Mouse (Mus musculus) intestine, embryonic 15.5 days (tissue): Measurements from ENCODE around the gene Slc9a8. TPM values are rescaled to one million over a fixed set of nuclear protein-coding genes. Genes with fewer than 3 reads are reported as not detected.

Source experiments
- ATAC-seq: fragments of 200-750 bp; cut with Nextera tagmentation; 2 replicates; pipeline ENCODE4 v1.8.0; 2017; ENCODE audit warnings: moderate TSS enrichment, moderate library complexity
- H3K27ac ChIP-seq: fragments of 300-500 bp; sonication (generic); 2 replicates; pipeline ENCODE4 v1.5.1; 2015; ENCODE audit warnings: mild to moderate bottlenecking, inconsistent platforms
- H3K27me3 ChIP-seq: fragments of 300-500 bp; sonication (generic); replicated peaks from 2 replicates; pipeline ENCODE4 v1.6.1; 2015; ENCODE audit warnings: inconsistent platforms
- H3K36me3 ChIP-seq: fragments of 300-500 bp; sonication (generic); 2 replicates; pipeline ENCODE4 v1.6.1; 2015; ENCODE audit warnings: inconsistent platforms
- H3K4me1 ChIP-seq: fragments of 300-500 bp; sonication (generic); replicated peaks from 2 replicates; pipeline ENCODE4 v1.6.1; 2015; ENCODE audit warnings: inconsistent platforms
- H3K4me2 ChIP-seq: fragments of 300-500 bp; sonication (generic); replicated peaks from 2 replicates; pipeline ENCODE4 v1.6.1; 2015; ENCODE audit warnings: mild to moderate bottlenecking, inconsistent platforms
- H3K4me3 ChIP-seq: fragments of 300-500 bp; sonication (generic); replicated peaks from 2 replicates; pipeline ENCODE4 v1.5.1; 2015; ENCODE audit warnings: inconsistent platforms
- H3K9ac ChIP-seq: fragments of 300-500 bp; sonication (generic); 2 replicates; pipeline ENCODE4 v1.6.1; 2015; ENCODE audit warnings: inconsistent platforms
- H3K9me3 ChIP-seq: fragments of 300-500 bp; sonication (generic); 2 replicates; pipeline ENCODE4 v1.6.1; 2016; ENCODE audit warnings: inconsistent platforms
- WGBS: fragments of 180-500 bp; shearing (Covaris S2); methylation state at CpG from one replicate; pipeline ENCODE4 v1.1.7; 2015; 5-methylcytosine and 5-hydroxymethylcytosine counted together
- polyA plus RNA-seq: library from polyadenylated mRNA; unstranded; fragments of >200 nt; fragmentation: Nextera tagmentation; extraction: Ambion mirVana; gene quantifications from 2 replicates; pipeline ENCODE4 v1.2.1, GENCODE M21; 2015

Gene Slc9a8
- polyA plus RNA-seq, 1 experiment from 2014 or later = 19.9 TPM

- 51% methylated on average over 2 of the region's 2 CpGs for WGBS
- Histone ChIP-seq H3K27me3 (no peaks in the 10 kb centered on the region), H3K4me1 (peaks cover 15% of the 10 kb centered on the region)
These were observed 56.6 kb downstream of the Slc9a8 start for GRCm38 (mm10) chr2:167478128-167478527.

DNA sequence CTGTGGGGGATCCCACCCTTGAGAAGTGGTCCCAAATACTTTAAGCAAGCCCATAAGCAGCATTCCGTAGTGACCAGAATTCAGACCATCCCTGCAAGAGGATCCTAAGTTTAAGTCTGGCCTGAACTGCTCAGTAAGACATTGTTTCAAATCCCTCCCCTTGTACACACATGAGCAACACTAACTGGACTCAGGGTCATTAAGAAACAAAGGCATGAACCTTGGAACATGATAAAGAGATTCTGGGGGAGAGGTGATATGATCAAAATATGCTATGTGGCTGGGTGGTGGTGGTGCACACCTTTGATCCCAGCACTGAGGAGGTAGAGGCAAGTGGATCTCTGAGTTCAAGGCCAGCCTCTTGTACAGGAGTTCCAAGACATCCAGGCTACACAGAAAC, 58.0 kb downstream of the Slc9a8 start:
- Histone ChIP-seq H3K9me3 (no peaks in the 10 kb centered on the region), H3K27ac (no peak overlapping the region), H3K36me3 (peaks cover 19% of the 10 kb centered on the region), H3K4me2 (no peak overlapping the region), H3K9ac (no peak overlapping the region), H3K4me1 (peaks cover 15% of the 10 kb centered on the region), H3K4me3 (no peak overlapping the region), H3K27me3 (no peaks in the 10 kb centered on the region)
- ATAC-seq = peak; percentile 41
- 90% methylated on average over 1 of the region's 1 CpGs for whole genome bisulfite sequencing

More at GRCm38 (mm10) chr2:167478128-167478527, 56.6 kb downstream of the Slc9a8 start:
- Histone ChIP-seq H3K36me3 (peaks cover 21% of the 10 kb centered on the region), H3K4me3 (no peak overlapping the region), H3K27ac (no peak overlapping the region), H3K9ac (no peak overlapping the region), H3K9me3 (no peaks in the 10 kb centered on the region), H3K4me2 (no peak overlapping the region)
- no peak for ATAC-seq

GRCm38 (mm10) chr2:167482681-167483080, 61.2 kb downstream of the Slc9a8 start:
- 92% methylated on average over 4 of the region's 4 CpGs for WGBS

GRCm38 (mm10) chr2:167483081-167483826, 61.7 kb downstream of the Slc9a8 start:
- Histone ChIP-seq H3K4me3 (no peak overlapping the region), H3K36me3 (peaks cover 21% of the 10 kb centered on the region), H3K9ac (0 out of 2 replicates have a peak overlapping the region, but pooled peaks have one; percentile 3), H3K4me1 (peaks cover 13% of the 10 kb centered on the region), H3K4me2 (no peak overlapping the region), H3K27ac (no peak overlapping the region), H3K9me3 (no peaks in the 10 kb centered on the region), H3K27me3 (no peaks in the 10 kb centered on the region)
- no peak for ATAC-seq
- WGBS = 93% methylated on average over 27 of the region's 27 CpGs

More at GRCm38 (mm10) chr2:167482681-167483080, 61.2 kb downstream of the Slc9a8 start:
- no peak overlapping the region for H3K27ac ChIP-seq
- 0 out of 2 replicates have a peak overlapping the region, but pooled peaks have one; percentile 3 for H3K9ac ChIP-seq
- H3K4me2 ChIP-seq = no peak overlapping the region
- H3K4me1 ChIP-seq = peaks cover 13% of the 10 kb centered on the region
- no peaks in the 10 kb centered on the region for H3K9me3 ChIP-seq
- no peaks in the 10 kb centered on the region for H3K27me3 ChIP-seq
- peaks cover 21% of the 10 kb centered on the region for H3K36me3 ChIP-seq
- no peak overlapping the region for H3K4me3 ChIP-seq
- no peak for ATAC-seq

DNA sequence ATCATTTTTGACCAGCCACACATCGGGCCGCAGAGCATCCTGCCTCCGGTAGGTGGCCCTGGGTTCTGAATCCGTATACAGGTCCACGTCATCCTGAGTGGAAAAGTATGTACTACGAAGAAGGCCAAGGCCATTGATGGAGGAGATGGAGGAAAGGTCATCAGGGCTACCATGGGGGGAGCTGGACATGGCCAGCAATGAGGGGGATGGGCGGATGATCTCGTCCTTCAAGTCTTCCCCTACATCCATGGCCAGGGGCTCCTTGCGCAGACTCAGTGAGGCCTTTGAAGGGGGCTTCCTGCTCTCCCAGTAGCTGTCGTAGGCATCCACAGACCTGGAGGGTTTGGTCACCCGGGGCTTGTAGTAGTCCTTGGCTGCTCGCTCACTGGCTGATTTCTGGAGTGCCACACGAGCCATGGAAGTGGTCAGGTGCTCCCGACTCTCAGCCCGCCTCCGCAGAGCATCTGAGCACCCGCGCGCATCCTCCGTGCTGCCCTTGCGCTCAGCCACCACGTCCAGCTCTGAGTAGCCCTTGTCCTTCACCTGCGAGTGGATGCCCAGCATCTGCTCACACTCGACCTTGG, 62.4 kb downstream of the Slc9a8 start:
- Histone ChIP-seq H3K9ac (no peak overlapping the region), H3K27ac (no peak overlapping the region), H3K4me2 (no peak overlapping the region), H3K9me3 (no peaks in the 10 kb centered on the region), H3K36me3 (peaks cover 21% of the 10 kb centered on the region), H3K27me3 (no peaks in the 10 kb centered on the region), H3K4me3 (no peak overlapping the region), H3K4me1 (peaks cover 19% of the 10 kb centered on the region)
- WGBS = 93% methylated on average over 24 of the region's 24 CpGs
- no peak for ATAC-seq

GRCm38 (mm10) chr2:167484932-167485331, 63.4 kb downstream of the Slc9a8 start:
- H3K4me2 ChIP-seq = no peak overlapping the region
- no peaks in the 10 kb centered on the region for H3K9me3 ChIP-seq
- ATAC-seq = no peak
- H3K4me1 ChIP-seq = peaks cover 16% of the 10 kb centered on the region
- H3K27ac ChIP-seq = no peak overlapping the region
- H3K4me3 ChIP-seq = no peak overlapping the region
- no peak overlapping the region for H3K9ac ChIP-seq
- 90% methylated on average over 11 of the region's 11 CpGs for WGBS
- no peaks in the 10 kb centered on the region for H3K27me3 ChIP-seq
- H3K36me3 ChIP-seq = peaks cover 21% of the 10 kb centered on the region

- Histone ChIP-seq H3K27ac (no peak overlapping the region; the same call in 1 of the 2 replicates), H3K27me3 (no peaks in the 10 kb centered on the region), H3K9ac (no peak overlapping the region), H3K4me2 (no peak overlapping the region; the same call in 1 of the 2 replicates), H3K9me3 (no peaks in the 10 kb centered on the region), H3K36me3 (peaks cover 21% of the 10 kb centered on the region), H3K4me1 (peaks cover 17% of the 10 kb centered on the region), H3K4me3 (no peak overlapping the region)
- ATAC-seq = peak; percentile 57
- 82% methylated on average over 7 of the region's 7 CpGs for WGBS
These were observed 64.2 kb downstream of the Slc9a8 start for GRCm38 (mm10) chr2:167485501-167486377.

- no peak overlapping the region for H3K27ac ChIP-seq
- no peak for ATAC-seq
These were observed 65.1 kb downstream of the Slc9a8 start for GRCm38 (mm10) chr2:167486573-167486972.

GRCm38 (mm10) chr2:167487551-167487950, 66.0 kb downstream of the Slc9a8 start:
- Histone ChIP-seq H3K27me3 (no peaks in the 10 kb centered on the region), H3K4me3 (no peak overlapping the region), H3K4me1 (peaks cover 30% of the 10 kb centered on the region), H3K36me3 (peaks cover 21% of the 10 kb centered on the region), H3K9me3 (no peaks in the 10 kb centered on the region), H3K9ac (no peak overlapping the region), H3K4me2 (no peak overlapping the region), H3K27ac (no peak overlapping the region)
- 87% methylated on average over 6 of the region's 6 CpGs for WGBS
- ATAC-seq = no peak

More at GRCm38 (mm10) chr2:167486573-167486972, 65.1 kb downstream of the Slc9a8 start:
- H3K9me3 ChIP-seq = no peaks in the 10 kb centered on the region
- no peak overlapping the region for H3K4me3 ChIP-seq
- H3K4me2 ChIP-seq = no peak overlapping the region
- peaks cover 21% of the 10 kb centered on the region for H3K36me3 ChIP-seq
- peaks cover 26% of the 10 kb centered on the region for H3K4me1 ChIP-seq
- no peak overlapping the region for H3K9ac ChIP-seq
- WGBS = 75% methylated on average over 4 of the region's 4 CpGs
- H3K27me3 ChIP-seq = no peaks in the 10 kb centered on the region

- Histone ChIP-seq H3K9ac (no peak overlapping the region), H3K4me1 (peaks cover 30% of the 10 kb centered on the region), H3K36me3 (peaks cover 17% of the 10 kb centered on the region), H3K9me3 (no peaks in the 10 kb centered on the region), H3K4me2 (no peak overlapping the region), H3K27me3 (no peaks in the 10 kb centered on the region), H3K4me3 (no peak overlapping the region), H3K27ac (no peak overlapping the region)
- WGBS = 88% methylated on average over 6 of the region's 6 CpGs
- ATAC-seq = no peak
These were observed 66.5 kb downstream of the Slc9a8 start for GRCm38 (mm10) chr2:167487994-167488393.

DNA sequence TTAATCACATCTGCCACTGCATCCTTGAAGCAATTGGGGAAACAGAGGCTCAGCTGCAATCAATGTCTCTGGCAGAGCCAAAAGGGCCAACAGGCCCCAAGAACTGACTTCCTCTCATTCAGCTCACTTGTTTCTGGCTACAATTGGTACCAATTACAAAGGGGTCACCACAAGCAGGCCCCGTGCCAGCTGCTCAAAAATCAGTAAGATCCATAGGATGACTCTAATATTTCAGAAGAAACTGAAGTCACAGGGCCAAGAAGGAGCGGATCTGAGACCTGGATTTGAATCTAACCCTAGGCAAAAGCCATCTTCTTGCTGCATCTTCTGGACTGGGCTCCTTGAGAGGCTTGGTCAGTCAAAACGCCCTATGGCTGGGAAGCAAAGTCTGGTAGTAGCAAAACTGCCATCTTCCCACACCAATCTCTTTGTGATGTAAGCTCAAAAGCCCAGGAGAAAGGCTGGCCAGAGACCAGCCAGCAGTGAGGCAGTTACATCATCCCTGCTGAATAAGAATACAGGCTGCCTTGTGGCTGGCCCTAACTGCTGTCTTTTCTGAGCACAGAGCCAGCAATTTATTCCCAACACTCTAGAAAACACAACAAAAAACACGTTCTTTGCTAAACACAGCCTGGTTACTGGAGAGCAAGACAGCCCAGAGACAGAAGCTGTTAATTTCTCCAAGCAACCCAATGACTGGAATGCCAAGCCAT, 69.5 kb downstream of the Slc9a8 start:
- H3K4me1 ChIP-seq = peaks cover 35% of the 10 kb centered on the region
- ATAC-seq = no peak
- H3K36me3 ChIP-seq = no peaks in the 10 kb centered on the region
- peak overlapping the region; percentile 95 for H3K4me3 ChIP-seq
- no peaks in the 10 kb centered on the region for H3K27me3 ChIP-seq
- no peak overlapping the region for H3K27ac ChIP-seq
- H3K9me3 ChIP-seq = no peaks in the 10 kb centered on the region
- H3K9ac ChIP-seq = peak overlapping the region; percentile 92; the same call in 1 of the 2 replicates
- 78% methylated on average over 4 of the region's 4 CpGs for WGBS
- peak overlapping the region; percentile 89 for H3K4me2 ChIP-seq
